Mouse (Mus musculus) heart, embryonic 16.5 days (tissue): Measurements from ENCODE around the gene Bpifb9b. TPM values are rescaled to one million over a fixed set of nuclear protein-coding genes. Genes with fewer than 3 reads are reported as not detected.
"Not testable (repeated sequence)": the region's sequence is repeated elsewhere in the genome, so short reads cannot be mapped to it uniquely, and the experiment has no call there.

ENCODE experiments used
- ATAC-seq: fragments of 200-750 bp; cut with Nextera tagmentation; replicated peaks from 2 replicates; pipeline ENCODE4 v1.8.0; 2017; ENCODE audit warnings: moderate number of reproducible peaks; ENCODE audit not compliant: insufficient read depth, low FRiP score; ENCODE audit errors: extremely low read depth
- H3K27ac ChIP-seq: fragments of 300-500 bp; sonication (generic); 2 replicates; pipeline ENCODE4 v1.5.1; 2014; ENCODE audit warnings: mild to moderate bottlenecking, low read length, control low read depth, moderate library complexity
- H3K27me3 ChIP-seq: fragments of 300-500 bp; sonication (generic); 2 replicates; pipeline ENCODE4 v1.6.1; 2014; ENCODE audit warnings: low read length, mixed read lengths; ENCODE audit not compliant: control insufficient read depth, insufficient read depth
- H3K36me3 ChIP-seq: fragments of 300-500 bp; sonication (generic); 2 replicates; pipeline ENCODE4 v1.6.1; 2014; ENCODE audit not compliant: control insufficient read depth, insufficient read depth
- H3K4me1 ChIP-seq: fragments of 300-500 bp; sonication (generic); 2 replicates; pipeline ENCODE4 v1.6.1; 2014; ENCODE audit warnings: low read length, mixed read lengths; ENCODE audit not compliant: control insufficient read depth, insufficient read depth
- H3K4me2 ChIP-seq: fragments of 300-500 bp; sonication (generic); 2 replicates; pipeline ENCODE4 v1.6.1; 2014; ENCODE audit warnings: low read depth, mild to moderate bottlenecking, control low read depth, low read length
- H3K4me3 ChIP-seq: fragments of 300-500 bp; sonication (generic); 2 replicates; pipeline ENCODE4 v1.5.1; 2014; ENCODE audit warnings: mild to moderate bottlenecking, control low read depth, low read length
- H3K9ac ChIP-seq: fragments of 300-500 bp; sonication (generic); 2 replicates; pipeline ENCODE4 v1.6.1; 2014; ENCODE audit warnings: low read length, control low read depth
- H3K9me3 ChIP-seq: fragments of 300-500 bp; sonication (generic); replicated peaks from 2 replicates; pipeline ENCODE4 v1.6.1; 2016; ENCODE audit warnings: low read length; ENCODE audit not compliant: control insufficient read depth
- WGBS: fragments of 180-500 bp; shearing (Covaris S2); extraction: QIAGEN DNeasy Blood & Tissue Kit; methylation state at CpG from one replicate; pipeline ENCODE4 v1.1.7; 2014; 5-methylcytosine and 5-hydroxymethylcytosine counted together
- polyA plus RNA-seq: library from polyadenylated mRNA; unstranded; fragments of >200 nt; fragmentation: Nextera tagmentation; extraction: Ambion mirVana; gene quantifications from 2 replicates; pipeline ENCODE4 v1.2.1, GENCODE M21; 2015

Gene Bpifb9b
- polyA plus RNA-seq = not detected in 2 replicates

DNA sequence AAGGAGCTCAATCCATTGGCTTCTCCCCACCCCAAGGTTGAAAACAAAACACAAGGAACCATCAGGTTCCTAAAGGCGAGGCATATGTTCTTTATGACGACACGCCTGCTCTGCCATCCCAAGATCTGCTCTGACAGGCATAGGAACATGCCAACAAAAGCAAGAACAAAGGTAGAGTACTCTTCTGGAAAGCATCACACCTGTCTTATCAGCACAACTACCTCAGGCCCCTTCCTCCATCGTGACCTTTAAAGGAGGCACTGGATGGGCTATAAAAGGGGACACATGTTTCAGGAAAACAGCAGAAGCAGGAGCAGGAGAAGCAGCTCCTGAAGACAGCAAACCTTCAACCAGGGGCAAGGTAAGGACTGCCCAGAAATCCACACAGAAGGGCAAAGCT, at the start of gene Bpifb9b:
Bpifb9b (plus strand) TSS at position 301 of the 400 bp plus-strand sequence.
- H3K27me3 ChIP-seq, H3K4me1 ChIP-seq, H3K36me3 ChIP-seq, H3K4me3 ChIP-seq, H3K9ac ChIP-seq, H3K4me2 ChIP-seq, ATAC-seq, H3K9me3 ChIP-seq, H3K27ac ChIP-seq: not testable (repeated sequence)
- 64% methylated on average over 4 of the region's 4 CpGs for WGBS

DNA sequence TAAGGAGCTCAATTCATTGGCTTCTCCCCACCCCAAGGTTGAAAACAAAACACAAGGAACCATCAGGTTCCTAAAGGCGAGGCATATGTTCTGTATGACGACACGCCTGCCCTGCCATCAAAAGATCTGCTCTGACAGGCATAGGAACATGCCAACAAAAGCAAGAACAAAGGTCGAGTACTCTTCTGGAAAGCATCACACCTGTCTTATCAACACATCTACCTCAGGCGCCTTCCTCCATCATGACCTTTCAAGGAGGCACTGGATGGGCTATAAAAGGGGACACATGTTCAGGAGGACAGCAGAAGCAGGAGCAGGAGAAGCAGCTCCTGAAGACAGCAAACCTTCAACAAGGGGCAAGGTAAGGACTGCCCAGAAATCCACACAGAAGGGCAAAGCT, 49.5 kb upstream of the Bpifb9b start, which contains the start of gene Bpifb9a:
Bpifb9a (plus strand) TSS at position 301 of the 400 bp plus-strand sequence.
- not testable (repeated sequence) for H3K4me3 ChIP-seq, H3K27ac ChIP-seq, H3K4me1 ChIP-seq, H3K9ac ChIP-seq, H3K9me3 ChIP-seq, H3K27me3 ChIP-seq, H3K36me3 ChIP-seq, ATAC-seq, H3K4me2 ChIP-seq
- 73% methylated on average over 5 of the region's 5 CpGs for WGBS

DNA sequence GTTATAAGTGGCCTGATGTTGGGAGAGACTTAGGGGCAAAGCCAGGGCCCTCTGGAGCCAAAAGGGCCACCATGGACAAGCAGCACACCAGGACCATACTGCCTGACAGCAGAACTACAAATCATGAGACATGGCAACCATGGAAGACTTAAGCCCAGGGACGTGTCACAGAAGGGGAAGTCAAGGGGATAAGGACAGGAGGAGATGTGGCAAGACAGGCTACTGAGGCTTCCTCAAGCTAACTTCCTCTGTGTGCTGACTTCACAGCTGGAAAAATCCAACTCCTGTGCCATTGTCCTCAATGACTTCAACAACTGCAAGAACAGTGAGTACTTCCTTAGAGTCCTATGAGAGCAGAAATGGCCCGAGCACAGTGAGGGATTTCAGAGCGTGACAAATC, 42.6 kb upstream of the Bpifb9b start:
- not testable (repeated sequence) for H3K4me1 ChIP-seq, H3K27ac ChIP-seq, H3K4me3 ChIP-seq, H3K9ac ChIP-seq, H3K27me3 ChIP-seq, H3K36me3 ChIP-seq, ATAC-seq, H3K4me2 ChIP-seq, H3K9me3 ChIP-seq
- WGBS = 82% methylated on average over 2 of the region's 3 CpGs

DNA sequence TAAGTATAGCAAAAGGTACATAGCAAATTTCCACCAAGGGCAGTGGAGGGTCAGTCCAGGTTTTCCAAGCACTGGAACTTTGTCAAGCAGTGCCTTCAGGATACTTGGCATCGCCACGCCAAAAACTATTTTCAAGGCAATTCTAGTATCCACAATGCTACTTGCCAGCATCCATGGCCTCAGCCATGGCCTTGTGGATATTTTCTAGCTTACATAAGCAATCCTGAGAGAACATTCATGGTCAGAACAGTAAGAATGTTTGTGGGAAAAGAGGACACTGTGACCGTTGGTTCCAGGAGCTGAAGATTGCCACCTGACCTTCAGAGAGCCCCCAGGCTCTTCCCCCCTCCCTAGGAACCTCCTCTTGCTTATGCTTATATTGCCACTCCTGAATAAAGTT, 15.2 kb upstream of the Bpifb9b start:
- H3K4me3 ChIP-seq, H3K4me2 ChIP-seq, H3K27ac ChIP-seq, H3K27me3 ChIP-seq, H3K4me1 ChIP-seq, ATAC-seq, H3K9ac ChIP-seq, H3K36me3 ChIP-seq, H3K9me3 ChIP-seq: not testable (repeated sequence)
- WGBS = 80% methylated on average over 3 of the region's 3 CpGs

DNA sequence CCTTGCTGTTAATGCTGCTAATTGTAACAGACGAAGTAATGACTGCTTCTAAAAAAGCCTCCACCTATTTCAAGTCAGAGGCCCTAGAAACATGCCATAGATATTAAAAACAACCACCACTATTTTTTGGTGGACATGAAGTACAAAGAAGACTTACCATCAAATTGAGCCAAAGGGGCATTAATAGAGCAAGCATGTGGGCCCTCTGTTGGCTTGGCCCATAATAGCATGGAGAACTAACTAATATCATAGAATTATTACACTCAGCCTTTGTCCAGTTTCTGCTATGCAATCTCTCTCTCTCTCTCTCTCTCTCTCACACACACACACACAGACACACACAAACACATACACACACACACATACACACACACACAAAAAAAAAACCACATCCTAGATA, 14.2 kb upstream of the Bpifb9b start:
- ATAC-seq = no peak

DNA sequence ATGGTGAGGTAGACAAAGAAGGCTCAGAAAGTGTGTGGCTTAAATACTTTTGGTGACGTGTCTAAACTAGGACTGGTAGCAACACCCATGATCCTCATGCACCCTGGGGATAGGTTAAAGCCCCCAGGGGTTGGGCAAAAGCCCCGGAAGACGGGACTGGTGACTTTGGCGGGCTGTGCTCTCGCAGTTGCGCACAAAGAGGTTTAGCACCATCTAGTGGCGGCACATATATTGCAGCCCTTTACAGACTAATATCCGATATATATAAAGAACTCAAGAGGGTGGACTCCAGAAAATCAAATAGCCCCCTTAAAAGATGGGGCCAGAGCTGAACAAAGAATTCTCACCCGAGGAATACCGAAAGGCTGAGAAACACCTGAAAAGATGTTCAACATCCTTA, 12.3 kb upstream of the Bpifb9b start:
- H3K4me3 ChIP-seq = peak overlapping the region; percentile 22; the same call in 1 of the 2 replicates
- H3K27me3 ChIP-seq, ATAC-seq, H3K27ac ChIP-seq, H3K36me3 ChIP-seq, H3K9me3 ChIP-seq, H3K9ac ChIP-seq, H3K4me2 ChIP-seq, H3K4me1 ChIP-seq: not testable (repeated sequence)
- 1% methylated on average over 9 of the region's 10 CpGs for WGBS

More for the DNA sequence above, 14.2 kb upstream of the Bpifb9b start:
- Histone ChIP-seq H3K27ac (no peak overlapping the region), H3K9ac (no peak overlapping the region), H3K4me2 (no peak overlapping the region), H3K27me3 (no peaks in the 10 kb centered on the region), H3K4me1 (no peaks in the 10 kb centered on the region), H3K9me3 (no peaks in the 10 kb centered on the region), H3K36me3 (no peaks in the 10 kb centered on the region), H3K4me3 (no peak overlapping the region)
- 72% methylated on average over 1 of the region's 1 CpGs for WGBS

DNA sequence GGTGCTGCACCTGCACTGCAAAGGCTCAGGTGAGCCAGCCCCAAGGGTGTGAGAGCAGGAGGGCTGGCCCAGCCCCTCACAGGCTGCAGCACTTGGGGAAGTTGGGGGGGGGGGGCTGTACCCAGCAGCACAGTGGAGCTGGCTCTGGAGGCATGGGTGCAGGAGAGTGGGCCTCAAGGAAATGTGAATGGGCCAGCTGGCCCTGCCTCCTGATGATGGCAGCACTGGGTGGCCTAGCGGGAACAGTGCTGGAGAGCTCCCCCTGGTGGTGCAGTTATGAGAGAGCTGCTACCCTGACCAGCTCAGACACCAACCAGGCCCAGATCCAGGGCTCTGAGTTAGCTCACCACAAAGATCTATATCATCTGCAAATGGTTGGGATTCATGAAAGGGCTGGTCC, 6.5 kb upstream of the Bpifb9b start:
- no peak for ATAC-seq
- no peak overlapping the region for H3K4me3 ChIP-seq
- H3K9ac ChIP-seq = no peak overlapping the region
- H3K27me3 ChIP-seq = no peaks in the 10 kb centered on the region
- H3K4me2 ChIP-seq = no peak overlapping the region
- 12% methylated on average over 1 of the region's 1 CpGs for WGBS
- H3K27ac ChIP-seq = no peak overlapping the region
- no peaks in the 10 kb centered on the region for H3K9me3 ChIP-seq
- no peaks in the 10 kb centered on the region for H3K4me1 ChIP-seq
- H3K36me3 ChIP-seq = no peaks in the 10 kb centered on the region

DNA sequence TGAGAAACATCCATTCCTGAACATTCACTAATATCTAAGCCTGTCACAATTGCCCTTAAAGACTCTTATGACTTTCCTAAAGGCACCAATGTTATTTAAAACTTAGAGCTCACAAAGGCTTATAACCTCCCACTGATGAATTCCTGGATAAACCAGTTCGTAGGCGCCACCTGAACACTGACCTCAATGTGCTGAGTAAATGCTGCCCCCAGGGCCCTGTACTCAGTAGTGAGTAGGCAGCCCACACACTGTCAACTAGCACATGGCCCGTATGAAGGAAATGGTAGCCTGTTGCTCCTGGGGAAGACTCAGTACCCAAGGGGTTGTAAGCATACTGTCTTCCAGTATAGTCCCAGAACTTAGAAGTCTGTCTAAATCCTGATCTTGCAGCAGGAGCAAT, 5.3 kb upstream of the Bpifb9b start:
- H3K4me1 ChIP-seq = no peaks in the 10 kb centered on the region
- H3K27ac ChIP-seq = no peak overlapping the region
- no peaks in the 10 kb centered on the region for H3K36me3 ChIP-seq
- WGBS = 83% methylated on average over 3 of the region's 3 CpGs
- no peaks in the 10 kb centered on the region for H3K27me3 ChIP-seq
- ATAC-seq = no peak
- no peak overlapping the region for H3K4me3 ChIP-seq
- H3K9ac ChIP-seq = no peak overlapping the region
- no peak overlapping the region for H3K4me2 ChIP-seq
- H3K9me3 ChIP-seq = no peaks in the 10 kb centered on the region

DNA sequence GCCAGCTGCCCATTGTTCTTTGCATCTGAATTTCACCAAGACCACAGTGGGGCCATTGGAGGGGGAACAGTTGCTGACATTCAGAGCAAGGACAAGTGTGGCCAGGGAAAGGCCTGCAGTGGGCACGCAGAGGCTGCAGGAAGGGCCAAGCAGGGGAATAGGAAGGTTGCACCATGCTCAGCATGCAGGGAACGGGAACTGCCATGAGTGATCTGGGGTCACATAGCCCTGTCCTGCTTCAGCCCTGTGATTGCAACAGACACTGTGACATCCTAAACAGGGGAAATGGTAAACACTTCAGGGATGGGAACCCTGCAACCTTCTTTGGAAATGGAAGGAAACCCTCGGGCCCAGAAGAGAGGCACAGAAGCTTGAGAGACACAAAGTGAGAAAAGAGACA, 2.4 kb upstream of the Bpifb9b start:
- not testable (repeated sequence) for H3K36me3 ChIP-seq, H3K27me3 ChIP-seq, H3K9ac ChIP-seq, H3K4me3 ChIP-seq, H3K4me2 ChIP-seq, H3K9me3 ChIP-seq, ATAC-seq, H3K27ac ChIP-seq, H3K4me1 ChIP-seq
- 82% methylated on average over 1 of the region's 3 CpGs for WGBS

DNA sequence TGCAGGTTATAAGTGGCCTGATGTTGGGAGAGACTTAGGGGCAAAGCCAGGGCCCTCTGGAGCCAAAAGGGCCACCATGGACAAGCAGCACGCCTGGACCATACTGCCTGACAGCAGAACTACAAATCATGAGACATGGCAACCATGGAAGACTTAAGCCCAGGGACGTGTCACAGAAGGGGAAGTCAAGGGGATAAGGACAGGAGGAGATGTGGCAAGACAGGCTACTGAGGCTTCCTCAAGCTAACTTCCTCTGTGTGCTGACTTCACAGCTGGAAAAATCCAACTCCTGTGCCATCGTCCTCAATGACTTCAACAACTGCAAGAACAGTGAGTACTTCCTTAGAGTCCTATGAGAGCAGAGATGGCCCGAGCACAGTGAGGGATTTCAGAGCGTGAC, 6.7 kb downstream of the Bpifb9b start:
- H3K9me3 ChIP-seq, H3K36me3 ChIP-seq, ATAC-seq, H3K27ac ChIP-seq, H3K27me3 ChIP-seq, H3K4me2 ChIP-seq, H3K4me1 ChIP-seq, H3K4me3 ChIP-seq, H3K9ac ChIP-seq: not testable (repeated sequence)
- WGBS = 72% methylated on average over 5 of the region's 5 CpGs
